Mouse (Mus musculus) CH12.LX (cell line): ENCODE measurements at regions not wholly inside any gene's neighbourhood (a gene's known extent, or its start where the extent isn't known, plus 50 kb on each side); places are given as distances from the start of the nearest gene placed in this dataset.
"Not testable (repeated sequence)": the region's sequence is repeated elsewhere in the genome, so short reads cannot be mapped to it uniquely, and the experiment has no call there.

Experiments used
- DNase-seq: peaks from one replicate; pipeline ENCODE4 v3.0.0-alpha.2; 2013; ENCODE audit errors: extremely low read depth
- H3K27ac ChIP-seq: 2 replicates; pipeline ENCODE4 v1.5.1; 2012; ENCODE audit warnings: low read depth, mild to moderate bottlenecking, control low read depth, moderate library complexity; ENCODE audit not compliant: insufficient read depth
- H3K27me3 ChIP-seq: replicated peaks from 2 replicates; pipeline ENCODE3; 2012; ENCODE audit warnings: inconsistent platforms
- H3K36me3 ChIP-seq, 2 experiments: replicated peaks in 1 of 2; 2 replicates each; pipeline versions ENCODE3 to v1.6.1; 2012; ENCODE audit warnings: inconsistent platforms in 1 of 2, low read length in 1 of 2, mild to moderate bottlenecking in 1 of 2, mixed read lengths in 1 of 2, moderate library complexity in 1 of 2; ENCODE audit not compliant: control insufficient read depth in 1 of 2, insufficient read depth in 1 of 2
- H3K4me1 ChIP-seq, 2 experiments: 2 replicates each; pipeline ENCODE4 v1.6.1; 2012; ENCODE audit warnings: inconsistent platforms in 1 of 2, moderate library complexity in 1 of 2; ENCODE audit not compliant: insufficient read depth in 2 of 2, control insufficient read depth in 1 of 2
- H3K4me2 ChIP-seq: 2 replicates; pipeline ENCODE4 v1.6.1; 2012; ENCODE audit warnings: low read depth, mild to moderate bottlenecking, control low read depth; ENCODE audit not compliant: poor library complexity, insufficient read depth, severe bottlenecking
- H3K4me3 ChIP-seq, 3 experiments: fragments of 150-350 bp in 1 of 3; sonication (generic) in 1 of 3; replicated peaks in 1 of 3; 2 replicates each; pipeline versions ENCODE3 to v1.5.1; 2011 to 2012; ENCODE audit warnings: low read depth in 2 of 3, low read length in 2 of 3, mild to moderate bottlenecking in 2 of 3, moderate library complexity in 2 of 3, control low read depth in 1 of 3, improper control_type of control experiment in 1 of 3, inconsistent platforms in 1 of 3, mixed read lengths in 1 of 3; ENCODE audit not compliant: poor library complexity in 1 of 3
- H3K79me2 ChIP-seq: replicated peaks from 2 replicates; pipeline ENCODE4 v1.6.1; 2012; ENCODE audit warnings: mild to moderate bottlenecking, moderate library complexity; ENCODE audit not compliant: control insufficient read depth, poor library complexity, insufficient read depth, severe bottlenecking; ENCODE audit errors: extremely low read depth
- H3K9ac ChIP-seq: 2 replicates; pipeline ENCODE4 v1.6.1; 2012; ENCODE audit warnings: low read depth, mild to moderate bottlenecking, control low read depth, moderate library complexity; ENCODE audit not compliant: insufficient read depth
- H3K9me3 ChIP-seq: replicated peaks from 2 replicates; pipeline ENCODE3; 2012; ENCODE audit warnings: low read length, inconsistent platforms, mixed read lengths
- MYC ChIP-seq: IDR thresholded peaks from 2 replicates; pipeline ENCODE4 v1.6.1; 2011; ENCODE audit warnings: low read depth, mild to moderate bottlenecking, improper control_type of control experiment, low read length
- RAD21 ChIP-seq: IDR thresholded peaks from 2 replicates; pipeline ENCODE4 v1.6.1; 2011; ENCODE audit warnings: low read depth, mild to moderate bottlenecking, low read length, improper control_type of control experiment, moderate library complexity
- RCOR1 ChIP-seq: conservative IDR thresholded peaks from 2 replicates; pipeline ENCODE4 v1.6.1; 2012; ENCODE audit warnings: low read depth, mild to moderate bottlenecking, inconsistent platforms, low read length, improper control_type of control experiment
- SIN3A ChIP-seq: IDR thresholded peaks from 2 replicates; pipeline ENCODE4 v1.6.1; 2012; ENCODE audit warnings: low read length, improper control_type of control experiment, inconsistent platforms
- SMC3 ChIP-seq: IDR thresholded peaks from 2 replicates; pipeline ENCODE4 v1.6.1; 2011; ENCODE audit warnings: low read depth, low read length, improper control_type of control experiment
- UBTF ChIP-seq: IDR thresholded peaks from 2 replicates; pipeline ENCODE4 v1.6.1; 2012; ENCODE audit warnings: low read depth, mild to moderate bottlenecking, inconsistent platforms, low read length, improper control_type of control experiment, moderate library complexity
- USF1 ChIP-seq: IDR thresholded peaks from 2 replicates; pipeline ENCODE4 v1.6.1; 2014; ENCODE audit warnings: low read depth, mild to moderate bottlenecking, inconsistent platforms, low read length, improper control_type of control experiment
- USF2 ChIP-seq: conservative IDR thresholded peaks from 2 replicates; pipeline ENCODE4 v1.6.1; 2011; ENCODE audit warnings: low read depth, low read length, improper control_type of control experiment
- ZC3H11A ChIP-seq: IDR thresholded peaks from 2 replicates; pipeline ENCODE4 v1.6.1; 2012; ENCODE audit warnings: low read depth, mild to moderate bottlenecking, inconsistent platforms, low read length, improper control_type of control experiment
- dilution Hi-C: fragments of 300-500 bp; cut with MboI; formaldehyde crosslinking; loops from 2 replicates; pipeline ENCODE4 v1.14.3; 2020; ENCODE audit warnings: low sequenced_read_pairs; ENCODE audit not compliant: extremely low pct_unique_long_range_greater_than_20kb, extremely low pct_ligation_motif_present
- in situ Hi-C: fragments of 300-500 bp; cut with MboI; formaldehyde crosslinking; loops from 3 replicates; pipeline ENCODE4 v1.14.3; 2019; ENCODE audit warnings: low sequenced_read_pairs, low pct_ligation_motif_present, low pct_unique_long_range_greater_than_20kb, mixed read lengths

- no peak overlapping the region for H3K4me3 ChIP-seq
- H3K4me2 ChIP-seq = no peak overlapping the region
- TF ChIP-seq UBTF = no peak
- no peak for DNase-seq
- H3K36me3 ChIP-seq = no peaks in the 10 kb centered on the region
- no peak overlapping the region for H3K9ac ChIP-seq
- H3K27ac ChIP-seq = no peak overlapping the region
- H3K9me3 ChIP-seq = no peaks in the 10 kb centered on the region
- no peaks in the 10 kb centered on the region for H3K27me3 ChIP-seq
- in situ Hi-C loops = no loop called here
- dilution Hi-C loops = no loop called here
- no peaks in the 10 kb centered on the region for H3K79me2 ChIP-seq
- H3K4me1 ChIP-seq = no peaks in the 10 kb centered on the region
Observed at GRCm38 (mm10) chr14:74294560-74294959, 346.1 kb upstream of the Htr2a start.

GRCm38 (mm10) chr14:74304483-74304882 lies 336.2 kb upstream of the Htr2a start:
- TF ChIP-seq ZC3H11A (no peak), MYC (no peak), RCOR1 (no peak)
- TF ChIP-seq, all 38 proteins: peak for 0
- Histone ChIP-seq H3K27ac (no peak overlapping the region), H3K27me3 (no peaks in the 10 kb centered on the region), H3K4me3 (no peak overlapping the region), H3K9ac (no peak overlapping the region), H3K36me3 (no peaks in the 10 kb centered on the region), H3K4me2 (no peak overlapping the region), H3K4me1 (no peaks in the 10 kb centered on the region), H3K79me2 (no peaks in the 10 kb centered on the region), H3K9me3 (no peaks in the 10 kb centered on the region)
- DNase-seq = no peak
- in situ Hi-C loops (no loop called here), dilution Hi-C loops (no loop called here)

GRCm38 (mm10) chr14:74306717-74307307 lies 333.8 kb upstream of the Htr2a start:
- dilution Hi-C loops (no loop called here), in situ Hi-C loops (no loop called here)
- Histone ChIP-seq H3K9ac (no peak overlapping the region), H3K4me1 (no peaks in the 10 kb centered on the region), H3K27ac (no peak overlapping the region), H3K4me2 (no peak overlapping the region), H3K4me3 (no peak overlapping the region), H3K79me2 (no peaks in the 10 kb centered on the region), H3K27me3 (no peaks in the 10 kb centered on the region), H3K9me3 (no peaks in the 10 kb centered on the region), H3K36me3 (no peaks in the 10 kb centered on the region)
- no peak for DNase-seq
- no peak for TF ChIP-seq USF2
- TF ChIP-seq MYC = no peak
- TF ChIP-seq SMC3 = no peak
- no peak for TF ChIP-seq UBTF
- TF ChIP-seq SIN3A = no peak
- no peak for TF ChIP-seq RAD21
- no peak for TF ChIP-seq USF1

- DNase-seq, H3K4me1 ChIP-seq, H3K9ac ChIP-seq, H3K27ac ChIP-seq, H3K4me2 ChIP-seq, H3K27me3 ChIP-seq, dilution Hi-C loops, H3K36me3 ChIP-seq, H3K79me2 ChIP-seq, H3K4me3 ChIP-seq, in situ Hi-C loops, H3K9me3 ChIP-seq: not testable (repeated sequence)
Observed at GRCm38 (mm10) chr14:74309451-74309850, 331.2 kb upstream of the Htr2a start.
